Mouse (Mus musculus): Measurements from ENCODE around the gene Gm17657.
"Not testable (repeated sequence)": the region's sequence is repeated elsewhere in the genome, so short reads cannot be mapped to it uniquely, and the experiment has no call there.

The Gm17657 gene

DNA sequence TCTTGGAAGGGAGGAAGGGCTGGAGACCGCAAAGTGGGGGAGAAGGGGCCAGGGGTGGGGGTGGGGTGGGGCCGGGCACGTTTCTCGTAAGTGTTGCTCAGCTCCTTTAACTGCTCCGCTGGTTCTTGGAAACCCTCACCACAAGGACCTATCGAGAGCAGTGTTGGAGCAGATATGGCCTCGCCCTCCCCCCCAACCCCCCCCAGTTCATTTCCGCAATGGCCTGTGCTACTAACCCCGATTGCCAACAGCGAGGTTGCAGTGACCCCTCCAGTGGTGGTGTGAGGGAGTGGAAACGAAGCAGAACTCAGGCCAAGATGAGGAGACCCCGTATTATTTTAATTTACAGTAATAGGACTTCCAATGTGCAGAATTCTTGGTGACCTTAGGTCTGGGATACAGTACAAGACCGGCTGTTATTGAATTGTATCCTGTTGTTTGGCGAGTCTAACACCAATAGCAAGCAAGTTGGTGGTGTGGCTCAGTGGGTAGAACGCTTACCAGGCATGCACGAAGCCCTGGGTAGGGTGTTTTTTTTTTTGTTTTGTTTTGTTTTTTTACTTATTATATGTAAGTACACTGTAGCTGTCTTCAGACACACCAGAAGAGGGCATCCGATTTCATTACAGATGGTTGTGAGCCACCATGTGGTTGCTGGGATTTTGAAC is 48.5 kb downstream of the Gm17657 start:
- no peak for DNase-seq

DNA sequence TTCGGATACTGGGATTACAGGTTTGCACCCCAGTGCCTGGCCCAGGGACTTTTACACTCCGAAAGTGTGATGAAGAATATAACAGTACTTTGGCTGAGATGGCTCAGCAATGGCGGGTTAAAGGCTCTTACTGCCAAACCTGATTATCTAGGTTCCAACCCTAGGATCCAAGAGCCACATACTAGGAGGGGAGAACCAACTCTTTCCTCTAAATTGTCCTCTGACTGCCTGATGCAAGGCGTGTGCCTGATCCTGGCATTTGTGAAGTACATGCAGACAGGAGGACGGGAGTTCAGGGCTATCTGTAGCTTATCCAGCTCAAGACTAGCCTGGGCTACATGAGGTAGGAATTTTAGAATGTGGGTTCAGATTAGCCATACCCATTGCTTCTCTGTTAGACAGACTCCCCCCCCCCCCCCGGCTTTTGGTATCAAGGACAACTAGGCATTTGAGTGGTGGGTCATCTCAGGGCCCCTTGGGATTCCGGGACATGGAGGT is 49.1 kb downstream of the Gm17657 start:
- no peak for DNase-seq

DNA sequence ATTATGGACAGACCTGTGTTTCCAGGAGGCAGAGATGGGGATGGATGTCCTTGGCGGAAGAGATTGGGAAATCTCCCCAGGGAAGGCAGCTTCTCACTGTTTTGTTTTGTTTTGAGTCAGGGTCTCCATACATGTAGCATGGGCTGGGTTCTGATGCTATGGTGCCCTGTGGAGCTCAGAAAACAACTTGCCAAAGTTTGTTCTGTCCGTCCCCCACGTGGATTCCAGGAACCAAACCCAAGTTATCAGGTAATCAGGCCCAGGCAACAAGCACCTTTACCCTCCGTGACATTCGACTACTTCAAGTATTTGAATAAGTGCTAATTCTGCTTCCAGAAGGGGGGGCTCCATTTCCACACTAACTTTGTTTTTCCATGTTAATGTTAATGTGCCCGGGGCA is 49.9 kb downstream of the Gm17657 start:
- no peak for DNase-seq

DNA sequence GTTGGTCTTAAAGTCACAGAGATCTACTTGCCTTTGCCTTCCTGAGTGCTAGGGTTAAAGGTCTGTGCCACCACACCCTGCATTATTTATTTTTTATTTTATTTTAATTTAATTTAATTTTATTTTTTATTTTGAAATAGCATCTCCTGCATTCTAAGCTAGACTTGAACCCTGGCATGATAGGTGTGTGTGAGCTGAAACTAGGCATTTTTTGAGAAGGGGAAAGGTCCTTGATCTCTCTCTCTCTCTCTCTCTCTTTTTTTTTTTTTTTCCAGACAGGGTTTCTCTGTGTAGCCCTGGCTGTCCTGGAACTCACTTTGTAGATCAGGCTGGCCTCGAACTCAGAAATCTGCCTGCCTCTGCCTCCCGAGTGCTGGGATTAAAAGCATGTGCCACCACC is 50.5 kb downstream of the Gm17657 start:
- DNase-seq: not testable (repeated sequence)

DNA sequence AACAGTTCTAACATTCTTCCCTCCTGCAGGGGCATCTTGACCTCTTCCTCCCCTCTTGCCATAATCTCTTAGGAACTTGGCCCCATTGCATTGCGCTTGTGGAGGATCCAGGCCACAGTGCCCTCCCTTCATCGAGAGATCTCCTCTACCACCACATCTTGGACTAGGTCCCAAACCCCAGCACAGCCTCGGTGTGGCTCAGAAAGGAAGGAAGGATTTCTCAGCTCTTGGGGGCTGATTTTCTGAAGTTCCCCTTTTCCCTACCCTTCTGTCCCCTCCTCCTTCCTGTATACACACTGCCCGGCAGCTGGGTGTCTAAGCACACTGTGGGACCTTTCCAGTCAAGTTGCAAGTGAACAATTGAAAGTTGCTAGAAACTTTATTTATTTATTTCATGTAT is 51.4 kb downstream of the Gm17657 start:
- DNase-seq: no peak

DNA sequence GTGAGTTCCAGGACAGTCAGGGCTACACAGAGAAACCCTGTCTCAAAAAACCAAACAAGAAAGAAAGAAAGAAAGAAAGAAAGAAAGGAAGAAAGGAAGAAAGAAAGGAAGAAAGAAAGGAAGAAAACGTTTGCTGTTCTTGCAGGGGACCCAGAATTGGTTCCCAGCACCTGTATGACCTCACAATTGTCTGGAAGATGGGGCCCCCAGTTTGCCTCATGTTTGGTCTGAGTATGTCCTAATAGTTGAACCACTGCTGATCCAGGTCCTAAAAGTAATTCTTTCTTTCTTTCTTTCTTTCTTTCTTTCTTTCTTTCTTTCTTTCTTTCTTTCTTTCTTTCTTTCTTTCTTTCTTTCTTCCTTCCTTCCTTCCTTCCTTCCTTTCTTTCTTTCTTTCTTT is 52.0 kb downstream of the Gm17657 start:
- DNase-seq: not testable (repeated sequence)

DNA sequence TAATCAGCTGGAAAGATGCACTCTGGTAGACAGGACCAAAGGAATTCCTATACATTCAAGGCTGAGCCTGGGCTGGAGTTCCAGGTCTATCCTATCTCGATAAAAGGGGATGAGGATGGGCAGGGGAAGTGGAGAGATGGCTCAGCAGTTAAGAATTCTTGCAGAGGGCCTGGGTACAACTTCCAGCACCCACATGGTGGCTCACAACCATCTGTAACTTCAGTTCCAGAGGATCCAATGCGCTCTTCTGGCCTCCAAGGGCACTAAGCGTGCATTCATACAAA is 52.4 kb downstream of the Gm17657 start:
- no peak for DNase-seq

DNA sequence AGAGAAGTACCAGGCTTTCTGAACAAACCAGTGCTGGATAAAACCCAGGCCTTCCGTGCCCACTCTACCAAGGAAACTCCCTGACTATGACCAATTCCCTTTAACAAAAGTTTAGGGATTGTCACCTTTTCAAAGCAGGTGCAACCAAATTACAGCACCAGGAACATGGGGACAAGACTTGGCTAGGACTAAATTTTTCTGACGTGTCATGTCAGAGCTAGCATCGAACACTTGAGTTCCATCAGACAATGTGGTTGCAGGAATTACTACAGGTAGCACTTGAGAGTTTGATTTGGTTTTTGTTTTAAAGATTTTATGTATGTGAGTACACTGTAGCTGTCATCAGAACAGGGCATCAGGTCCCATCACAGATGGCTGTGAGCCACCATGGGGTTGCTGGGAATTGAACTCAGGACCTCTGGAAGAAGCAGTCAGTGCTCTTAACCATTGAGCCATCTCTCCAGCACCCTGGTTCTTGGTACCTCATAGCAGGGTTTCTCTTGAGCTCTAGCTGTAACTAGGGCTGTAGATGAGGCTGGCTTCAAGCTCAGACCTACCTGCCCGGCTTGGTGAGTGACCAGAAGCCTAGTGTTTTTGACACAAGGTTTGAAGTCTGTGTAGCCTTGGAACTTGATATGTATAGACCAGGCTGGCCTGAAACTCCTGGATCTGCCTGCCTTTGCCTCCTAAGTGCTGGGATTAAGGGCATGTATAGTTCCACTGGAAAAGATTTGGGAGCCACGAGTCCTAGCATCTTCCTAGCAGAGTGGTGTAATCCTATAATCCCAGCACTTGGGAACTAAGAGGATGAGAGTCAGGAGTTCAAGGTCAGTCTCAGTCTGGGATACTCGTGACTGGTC is 53.0 kb downstream of the Gm17657 start:
- no peak for DNase-seq

DNA sequence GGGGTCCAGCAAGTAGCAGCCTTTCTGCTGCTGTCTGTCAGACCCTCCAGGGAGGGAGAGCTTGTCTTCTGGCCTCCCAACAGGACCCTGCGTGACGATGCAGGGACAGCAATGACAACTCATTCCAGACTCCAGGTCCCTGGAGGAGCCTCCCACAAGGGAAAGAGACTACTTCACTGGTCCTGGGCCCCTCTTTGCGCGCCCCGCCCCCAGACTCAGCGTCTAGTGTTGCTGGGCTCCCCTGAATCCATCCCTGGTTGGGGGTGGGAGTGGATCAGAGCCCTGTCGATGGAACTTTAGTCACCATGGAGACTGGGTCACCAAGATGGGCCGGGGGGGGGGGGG is 54.7 kb downstream of the Gm17657 start:
- no peak for DNase-seq

DNA sequence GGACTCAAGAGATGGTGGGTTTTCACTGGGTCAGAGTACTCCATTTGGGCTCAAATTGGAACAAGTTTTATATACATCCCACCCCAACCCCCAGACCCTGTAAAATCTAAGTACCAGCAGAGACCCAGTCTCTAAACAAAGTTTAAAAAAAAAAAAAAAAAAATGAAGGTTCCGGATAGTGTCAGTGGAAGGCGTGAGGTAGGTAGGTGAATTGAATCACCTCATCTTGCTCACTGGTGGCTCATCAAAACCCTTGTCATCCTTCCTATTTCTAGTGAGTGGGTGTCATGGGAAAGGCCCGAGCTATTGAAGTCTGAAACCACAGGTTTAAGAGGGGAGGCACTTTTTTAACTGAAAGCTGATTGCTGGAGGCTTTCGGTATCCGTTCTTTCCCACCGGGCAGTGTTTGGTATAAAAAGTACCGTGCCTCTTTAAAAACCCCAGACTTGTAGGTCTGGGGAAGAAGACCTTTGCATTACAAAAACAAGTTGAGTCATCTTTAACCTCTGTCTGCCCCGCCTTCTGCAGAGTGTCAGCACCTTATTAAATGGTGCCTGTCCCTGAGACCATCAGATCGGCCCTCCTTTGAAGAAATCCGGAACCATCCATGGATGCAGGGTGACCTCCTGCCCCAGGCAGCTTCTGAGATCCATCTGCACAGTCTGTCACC is 55.2 kb downstream of the Gm17657 start:
- no peak for DNase-seq

DNA sequence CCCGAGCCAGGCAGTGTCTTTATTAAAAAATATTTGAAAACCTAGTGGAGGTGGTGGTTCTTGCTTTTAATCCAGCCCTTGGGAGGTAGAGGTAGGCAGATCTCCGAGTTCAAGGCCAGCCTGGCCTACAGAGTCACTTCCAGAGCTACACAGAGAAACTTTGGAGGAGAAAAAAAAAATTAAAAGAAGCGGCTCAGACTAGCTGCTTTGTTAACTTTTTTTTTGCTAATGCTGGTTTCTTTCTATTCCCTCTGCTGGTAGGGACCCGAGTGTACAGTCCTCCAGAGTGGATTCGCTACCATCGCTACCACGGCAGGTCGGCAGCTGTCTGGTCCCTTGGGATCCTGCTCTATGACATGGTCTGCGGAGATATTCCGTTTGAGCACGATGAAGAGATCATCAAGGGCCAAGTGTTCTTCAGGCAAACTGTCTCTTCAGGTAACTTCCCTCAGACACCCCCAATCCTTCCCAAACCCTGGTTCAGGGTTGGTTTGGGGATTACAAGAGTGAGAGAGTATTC is 55.9 kb downstream of the Gm17657 start:
- DNase-seq: no peak

DNA sequence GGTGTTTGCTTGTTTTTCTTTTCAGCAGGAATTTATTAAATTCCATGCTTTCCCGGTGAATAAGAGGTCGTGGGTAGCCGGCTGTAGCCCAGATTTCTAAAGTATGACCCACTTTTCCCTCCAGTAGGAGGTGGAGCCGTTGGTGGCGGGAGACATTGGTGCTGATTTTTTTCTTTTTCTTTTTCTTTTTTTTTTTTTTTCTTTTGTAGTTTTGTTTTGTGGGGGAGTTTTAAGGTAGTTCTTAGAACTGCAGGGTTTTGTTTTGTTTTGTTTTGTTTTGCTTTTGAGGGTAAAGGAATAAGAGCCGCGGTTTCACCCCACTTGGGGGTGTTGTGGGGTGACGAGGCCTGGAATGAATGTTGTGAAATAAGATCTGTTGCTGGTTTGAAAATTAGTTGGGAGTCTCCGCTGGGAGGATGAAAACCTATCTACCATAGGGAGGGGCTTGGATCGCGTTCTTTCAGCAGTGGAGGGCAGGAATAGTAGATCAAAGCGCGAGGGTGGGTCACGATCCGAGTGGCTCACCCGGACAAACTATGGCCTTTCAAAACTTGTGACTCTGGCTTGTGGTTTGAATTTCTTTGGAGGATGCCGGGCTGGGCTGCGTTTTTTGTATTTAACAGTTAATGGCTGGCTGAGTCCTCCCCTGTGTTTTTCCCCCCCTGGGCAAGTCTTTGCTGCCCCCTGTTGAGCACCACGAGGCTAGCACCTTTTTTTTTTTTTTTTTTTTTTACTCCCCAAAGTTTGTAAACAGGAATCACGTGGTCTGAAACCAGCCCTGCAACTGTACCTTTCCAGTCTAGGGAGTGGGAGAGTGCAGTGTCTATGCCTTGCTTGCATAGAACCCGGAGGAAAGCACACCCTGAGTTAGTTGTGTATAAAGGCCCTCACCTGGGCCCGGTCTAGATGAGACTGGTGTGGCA is 56.9 kb downstream of the Gm17657 start:
- peak; percentile 74 to 78 for DNase-seq

DNA sequence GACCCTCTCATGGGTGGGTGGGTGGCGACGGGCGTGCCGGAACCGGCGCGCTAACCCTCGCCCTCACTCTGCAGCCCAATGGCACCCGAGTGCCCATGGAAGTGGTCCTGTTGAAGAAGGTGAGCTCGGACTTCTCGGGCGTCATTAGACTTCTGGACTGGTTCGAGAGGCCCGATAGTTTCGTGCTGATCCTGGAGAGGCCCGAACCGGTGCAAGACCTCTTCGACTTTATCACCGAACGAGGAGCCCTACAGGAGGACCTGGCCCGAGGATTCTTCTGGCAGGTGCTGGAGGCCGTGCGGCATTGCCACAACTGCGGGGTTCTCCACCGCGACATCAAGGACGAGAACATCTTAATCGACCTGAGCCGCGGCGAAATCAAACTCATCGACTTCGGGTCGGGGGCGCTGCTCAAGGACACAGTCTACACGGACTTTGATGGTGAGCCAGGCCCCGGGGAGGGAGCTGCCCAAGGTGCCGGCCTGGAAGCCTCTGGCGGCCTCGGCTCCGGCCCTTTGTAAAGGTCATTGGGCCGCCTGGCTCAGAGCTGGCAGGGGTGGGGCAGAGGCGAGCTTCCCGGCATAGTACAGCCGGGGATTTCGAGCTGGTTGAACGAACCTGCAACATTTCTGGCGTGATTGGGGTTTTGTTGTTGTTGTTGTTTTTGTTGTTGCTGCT is 57.7 kb downstream of the Gm17657 start:
- DNase-seq: peak; percentile 80 to 89

DNA sequence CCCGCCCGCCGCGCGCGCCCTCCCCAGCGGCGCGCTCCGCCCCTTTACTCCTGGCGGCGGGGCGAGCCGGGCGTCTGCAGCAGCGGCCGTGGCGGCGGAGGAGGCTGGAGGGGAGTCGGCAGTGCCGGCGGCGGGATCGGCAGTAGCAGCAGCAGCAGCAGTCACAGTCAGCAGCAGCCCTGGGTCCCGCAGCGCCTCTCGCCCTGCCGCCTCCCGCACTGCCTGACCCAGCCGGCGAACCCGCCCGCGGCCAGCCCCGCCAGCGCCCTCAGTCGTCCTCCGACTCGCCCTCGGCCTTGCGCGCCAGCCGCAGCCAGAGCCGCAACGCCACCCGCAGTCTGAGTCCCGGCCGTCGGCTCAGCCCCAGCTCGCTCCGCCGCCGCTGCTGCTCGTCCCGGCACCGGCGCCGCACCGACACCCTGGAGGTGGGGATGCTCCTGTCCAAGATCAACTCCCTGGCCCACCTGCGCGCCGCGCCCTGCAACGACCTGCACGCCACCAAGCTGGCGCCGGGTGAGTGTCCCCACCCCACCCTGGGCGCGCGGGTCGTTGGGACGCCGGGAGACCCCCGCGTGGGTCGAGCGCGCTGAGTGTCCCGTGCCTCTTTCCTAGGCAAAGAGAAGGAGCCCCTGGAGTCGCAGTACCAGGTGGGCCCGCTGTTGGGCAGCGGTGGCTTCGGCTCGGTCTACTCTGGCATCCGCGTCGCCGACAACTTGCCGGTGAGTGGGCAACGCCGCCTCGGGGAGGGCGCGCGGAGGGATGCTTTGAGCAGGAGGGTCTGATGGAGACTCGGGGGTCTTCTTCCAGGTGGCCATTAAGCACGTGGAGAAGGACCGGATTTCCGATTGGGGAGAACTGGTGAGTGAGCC is 58.5 kb downstream of the Gm17657 start, which contains the start of gene Pim1:
Pim1 (plus strand) TSS at position 41 of the 869 bp plus-strand sequence.
- DNase-seq: peak; percentile 44 to 70

DNA sequence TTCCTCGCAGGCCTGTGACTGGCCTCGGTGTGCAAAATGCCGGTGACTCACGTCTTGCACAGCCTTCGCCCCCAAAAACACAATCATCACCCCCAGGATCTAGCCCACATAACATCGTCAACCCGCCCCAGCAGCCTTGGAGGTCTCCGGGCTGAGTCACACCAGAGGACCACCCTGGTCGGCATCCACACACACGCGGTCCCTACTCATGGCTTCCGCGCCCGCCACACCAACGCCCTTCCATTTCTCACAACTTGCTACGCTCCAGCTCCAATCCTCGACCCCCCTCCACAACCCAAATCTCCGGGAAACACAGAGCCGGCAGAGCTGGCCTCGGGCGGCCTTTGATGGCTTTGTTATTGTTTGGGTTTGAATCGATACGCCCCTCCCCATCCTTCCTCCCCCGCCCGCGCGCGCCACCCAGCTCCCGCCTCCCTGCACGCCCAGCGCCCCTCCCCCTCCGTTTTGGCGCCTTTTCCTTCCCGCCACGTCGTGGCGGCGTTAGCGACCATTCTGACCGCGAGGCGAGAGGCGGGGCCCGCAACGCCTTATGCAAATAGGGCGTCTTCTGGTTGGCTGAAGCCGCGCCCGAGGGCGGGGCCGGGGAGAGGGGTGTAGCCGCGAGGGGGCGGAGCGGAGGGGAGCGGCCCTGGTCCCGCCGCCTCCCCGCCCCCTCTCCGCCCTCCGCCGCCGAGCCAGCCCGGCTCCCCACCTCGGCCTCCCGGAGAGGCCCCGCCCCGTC is 59.3 kb downstream of the Gm17657 start:
- DNase-seq: peak; percentile 98 to 99

DNA sequence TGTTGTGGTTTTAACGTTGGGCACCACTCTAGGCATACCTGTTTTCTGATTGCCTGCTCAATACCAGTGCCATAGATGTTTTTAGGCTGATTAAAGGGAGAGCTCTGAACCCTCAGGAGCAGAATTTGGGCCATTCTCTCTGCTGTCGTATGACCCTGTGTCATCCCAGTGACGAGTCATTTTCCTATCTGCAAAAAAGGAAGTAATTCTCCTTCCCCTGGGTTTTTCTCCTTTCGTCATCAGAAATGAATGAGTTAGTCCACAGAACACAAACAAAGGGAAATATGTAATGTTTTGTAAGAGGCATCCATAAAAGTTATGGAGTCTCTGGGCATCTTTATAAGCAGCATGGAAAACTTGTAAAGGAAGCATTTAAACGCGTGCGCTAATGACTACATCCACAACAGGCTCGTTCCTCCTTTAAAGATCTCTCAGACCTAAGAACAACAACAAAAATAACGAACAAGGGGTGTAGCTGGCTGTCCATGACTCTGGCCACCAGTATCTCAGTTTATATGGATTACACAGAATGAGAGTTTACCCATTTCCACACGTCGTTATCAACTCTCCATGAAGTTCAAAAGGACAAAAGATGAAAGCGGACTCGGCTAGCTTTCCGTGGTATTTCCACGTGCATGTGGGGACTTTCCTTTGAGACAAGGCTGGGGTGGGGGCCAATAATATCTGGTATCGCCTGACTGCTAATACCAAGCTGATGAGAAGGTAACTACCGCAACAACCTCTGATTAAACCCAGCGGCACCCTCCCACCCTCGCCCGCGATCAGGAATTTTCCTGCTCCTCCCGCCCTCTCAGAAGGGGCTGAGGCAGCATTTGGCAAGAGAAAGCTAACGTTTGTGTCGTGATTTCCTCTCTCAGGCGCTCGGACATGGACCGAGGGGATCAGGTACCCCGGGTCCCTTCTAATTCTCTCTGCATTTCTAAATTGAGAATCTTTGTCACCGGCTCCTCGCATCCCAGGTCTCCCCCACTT is 60.2 kb downstream of the Gm17657 start:
- DNase-seq: peak; percentile 47 to 54

DNA sequence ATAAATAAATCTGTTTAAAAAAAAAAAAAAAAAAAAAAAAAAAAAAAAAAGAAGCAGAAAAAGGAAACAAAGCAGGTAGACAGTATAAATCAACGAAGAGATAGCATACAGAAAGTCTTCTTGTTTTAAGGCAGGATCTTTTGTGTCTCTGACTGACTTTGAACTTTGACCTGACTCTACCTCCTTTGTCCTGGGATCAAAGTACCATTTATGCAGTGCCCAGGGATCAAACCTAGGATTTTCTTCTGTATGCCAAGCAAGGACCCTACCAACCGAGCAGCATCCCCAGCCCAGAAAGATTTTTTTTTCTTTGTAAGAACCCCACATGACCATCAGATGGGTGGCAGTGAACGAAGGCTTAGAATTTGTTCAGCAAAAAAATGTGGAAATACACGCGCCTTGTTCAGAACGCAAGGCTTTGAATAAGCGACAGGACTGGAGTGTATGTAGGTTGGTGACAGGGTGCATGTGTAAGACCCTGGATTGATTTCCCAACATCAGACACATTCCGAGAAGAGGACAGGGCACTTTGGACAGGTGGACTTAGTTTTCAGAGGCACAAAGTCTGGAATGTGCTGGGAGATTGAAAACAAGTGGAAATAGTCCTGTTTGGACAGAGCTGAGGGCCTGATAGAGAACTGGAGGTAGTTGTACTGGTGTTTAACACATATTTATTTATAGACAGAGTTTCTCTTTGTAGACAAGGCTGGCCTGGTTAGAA is 61.0 kb downstream of the Gm17657 start:
- DNase-seq: no peak

All from kidney, postnatal 25 days (tissue).